Mouse (Mus musculus): ENCODE results near the gene Tnfrsf14.

Gene Tnfrsf14

GRCm38 (mm10) chr4:154948066-154948939 is 19.9 kb upstream of the Tnfrsf14 start:
- DNase-seq = no peak

DNA sequence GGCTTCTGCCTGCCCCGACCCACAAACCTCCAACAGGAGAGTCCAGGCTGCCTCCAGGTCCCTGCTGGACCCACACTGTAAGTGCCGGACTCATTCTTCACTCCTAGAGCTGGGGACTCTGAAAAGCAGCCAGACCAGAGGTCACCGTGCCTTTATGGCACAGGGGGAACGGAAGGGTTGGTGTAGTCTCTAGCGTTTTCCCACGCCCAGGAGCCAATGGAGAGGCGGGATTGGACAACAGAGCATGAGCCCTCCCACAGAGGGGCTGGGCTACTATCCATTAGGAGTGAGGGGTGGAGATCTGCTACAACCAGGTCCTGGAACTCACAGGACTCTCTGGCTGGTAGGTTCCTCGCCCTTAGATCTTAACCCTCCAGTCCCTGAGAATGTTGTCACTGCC is 18.0 kb upstream of the Tnfrsf14 start:
- peak; percentile 83 to 93 for DNase-seq

GRCm38 (mm10) chr4:154944121-154944590 is 15.8 kb upstream of the Tnfrsf14 start:
- peak; percentile 84 to 89 for DNase-seq

DNA sequence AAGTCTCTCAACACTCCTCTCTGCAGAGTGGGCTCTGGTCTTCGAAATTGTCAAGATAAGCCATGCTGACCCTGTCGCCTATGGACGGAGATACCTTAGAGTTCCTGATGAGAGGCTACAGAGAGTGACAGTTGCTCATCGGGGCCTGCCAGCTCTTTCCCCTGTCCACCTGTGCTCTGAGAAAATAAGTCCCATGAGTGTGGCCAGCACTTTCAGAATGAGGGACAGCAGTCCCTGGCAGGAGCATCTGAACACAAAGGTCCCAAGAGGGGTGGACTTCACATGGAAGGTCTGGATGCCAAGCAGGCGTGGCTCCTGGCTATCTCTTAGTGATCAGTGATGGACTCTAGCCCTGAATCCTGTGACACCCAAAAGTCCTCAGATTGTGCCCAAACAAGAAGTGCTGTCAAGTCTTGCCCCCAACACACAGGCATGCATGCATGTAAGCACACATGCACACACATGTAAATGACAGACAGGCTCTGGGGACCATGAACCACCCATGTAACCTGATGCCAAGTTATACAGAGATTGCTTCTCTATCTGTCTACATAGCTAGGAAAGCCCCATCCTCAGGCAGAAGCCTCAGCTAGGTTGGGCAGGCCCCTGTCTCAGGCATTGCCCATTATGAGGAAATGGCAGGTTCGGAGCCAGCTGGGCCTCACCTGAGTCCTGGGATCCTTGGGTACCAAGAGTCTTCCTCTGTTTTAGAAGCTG is 15.1 kb upstream of the Tnfrsf14 start:
- peak in 1 of 2 experiments; percentile 28 for DNase-seq

- DNase-seq = peak in 1 of 2 experiments; percentile 19
Measured at GRCm38 (mm10) chr4:154942632-154943322, 14.4 kb upstream of the Tnfrsf14 start.

DNA sequence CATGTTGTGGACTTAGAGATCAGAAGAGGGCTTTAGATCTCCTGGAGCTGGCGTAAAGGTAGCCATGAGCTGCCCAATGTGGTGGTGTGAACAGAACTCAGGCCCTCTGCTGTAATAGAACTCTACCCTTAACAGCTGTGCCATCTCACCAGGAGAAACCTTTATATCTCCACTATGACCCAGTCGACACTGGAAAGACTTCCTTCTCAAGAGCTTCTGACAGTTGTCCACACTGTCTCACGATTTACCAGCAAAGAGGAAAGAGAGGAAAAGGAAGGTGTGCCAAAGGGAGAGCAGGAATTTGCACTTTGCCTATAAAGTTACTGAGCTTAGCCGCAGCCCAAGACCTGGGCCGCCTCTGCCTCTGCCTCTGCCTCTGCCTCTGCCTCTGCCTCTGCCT is 13.5 kb upstream of the Tnfrsf14 start:
- DNase-seq = no peak

DNA sequence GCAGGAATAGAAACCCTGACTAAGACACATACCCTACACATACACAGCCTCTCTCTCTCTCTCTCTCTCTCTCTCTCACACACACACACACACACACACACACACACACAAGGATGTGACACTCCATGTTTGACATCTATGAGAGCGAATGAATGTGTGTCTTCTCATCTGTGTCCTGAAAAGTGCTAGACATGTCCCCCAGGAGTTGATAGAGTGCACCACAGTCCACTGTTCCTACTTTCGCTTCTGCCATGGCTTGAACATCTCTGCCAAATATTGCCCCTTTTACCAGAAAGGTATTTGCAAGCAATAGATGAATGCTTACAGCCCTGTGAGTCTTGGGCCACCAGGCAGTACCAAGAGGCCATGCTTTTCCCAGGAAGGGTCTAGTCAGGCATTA is 11.8 kb upstream of the Tnfrsf14 start:
- DNase-seq = no peak

DNA sequence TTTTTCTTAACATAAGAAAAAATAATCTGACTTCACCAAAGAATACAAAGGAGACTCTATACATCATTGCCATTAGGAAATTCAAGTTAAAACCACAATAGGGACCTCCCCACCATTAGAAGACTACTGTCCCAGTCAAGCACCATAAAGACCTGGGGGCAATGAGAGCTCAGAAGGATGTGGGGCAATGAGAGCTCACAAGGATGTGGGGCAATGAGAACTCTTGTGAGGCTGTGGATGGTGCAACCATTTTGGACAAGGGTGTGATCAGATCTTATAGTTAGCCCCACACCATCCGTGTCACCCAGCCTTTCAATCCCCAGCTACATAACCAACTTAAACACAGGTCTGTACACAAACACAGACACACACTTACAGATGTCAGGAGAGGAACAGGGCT is 9.4 kb upstream of the Tnfrsf14 start:
- no peak for DNase-seq

DNA sequence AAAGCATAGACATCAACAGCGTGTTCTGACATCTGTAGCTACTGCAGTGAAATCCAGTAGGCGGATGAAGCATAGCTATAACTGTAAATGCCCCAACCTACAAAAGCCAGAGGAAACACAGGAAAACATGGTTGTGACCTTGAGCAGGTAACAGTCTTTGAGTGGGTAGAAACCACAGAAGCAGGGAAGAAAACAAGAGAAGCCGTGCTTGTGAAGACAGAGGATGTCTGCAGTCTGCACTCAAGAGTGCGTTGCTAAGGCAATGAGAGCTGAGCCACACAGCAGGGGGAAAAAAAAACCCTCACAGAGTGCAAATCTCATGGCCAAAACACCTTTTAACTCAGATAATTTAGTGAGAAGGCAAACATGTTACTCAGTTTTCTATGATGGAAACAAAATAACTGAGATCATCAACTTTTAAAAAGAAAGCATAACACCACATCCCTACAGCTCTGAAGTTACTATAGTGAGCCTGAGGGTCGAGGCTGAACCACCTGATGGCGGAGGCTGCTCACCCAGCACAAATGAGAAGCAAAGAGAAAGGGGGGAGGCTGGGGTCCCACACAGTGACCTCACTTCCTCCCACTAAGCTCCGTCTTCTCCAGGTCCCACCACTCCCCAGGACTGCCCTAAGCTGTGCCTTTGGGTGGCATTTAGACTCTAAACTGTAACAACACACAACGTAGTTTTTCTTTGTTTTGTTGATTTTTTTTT is 8.3 kb upstream of the Tnfrsf14 start:
- no peak for DNase-seq

GRCm38 (mm10) chr4:154935788-154936187 is 7.4 kb upstream of the Tnfrsf14 start:
- no peak for DNase-seq

DNA sequence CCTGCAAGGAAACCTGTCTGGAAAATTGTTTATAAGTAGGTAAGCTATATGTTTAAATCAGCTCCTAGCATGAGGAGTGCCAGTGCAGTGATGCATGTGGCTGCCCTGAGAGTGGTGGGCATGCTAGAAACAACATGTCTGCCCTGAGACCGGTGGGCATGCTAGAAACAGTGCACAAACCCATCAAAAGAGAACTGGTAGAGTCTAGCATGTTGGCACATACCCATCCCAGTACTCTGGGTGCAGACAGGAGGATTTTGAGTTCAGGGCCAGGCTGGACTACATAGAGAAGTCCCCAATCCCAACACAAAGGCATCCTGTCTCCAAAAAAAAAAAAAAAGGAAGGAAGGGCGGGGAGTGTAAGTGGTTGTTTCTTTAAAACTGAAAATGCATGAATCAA is 6.4 kb upstream of the Tnfrsf14 start:
- peak in 1 of 2 experiments; percentile 23 for DNase-seq

GRCm38 (mm10) chr4:154933306-154933907 is 5.0 kb upstream of the Tnfrsf14 start:
- DNase-seq = peak in 1 of 2 experiments; percentile 32

DNA sequence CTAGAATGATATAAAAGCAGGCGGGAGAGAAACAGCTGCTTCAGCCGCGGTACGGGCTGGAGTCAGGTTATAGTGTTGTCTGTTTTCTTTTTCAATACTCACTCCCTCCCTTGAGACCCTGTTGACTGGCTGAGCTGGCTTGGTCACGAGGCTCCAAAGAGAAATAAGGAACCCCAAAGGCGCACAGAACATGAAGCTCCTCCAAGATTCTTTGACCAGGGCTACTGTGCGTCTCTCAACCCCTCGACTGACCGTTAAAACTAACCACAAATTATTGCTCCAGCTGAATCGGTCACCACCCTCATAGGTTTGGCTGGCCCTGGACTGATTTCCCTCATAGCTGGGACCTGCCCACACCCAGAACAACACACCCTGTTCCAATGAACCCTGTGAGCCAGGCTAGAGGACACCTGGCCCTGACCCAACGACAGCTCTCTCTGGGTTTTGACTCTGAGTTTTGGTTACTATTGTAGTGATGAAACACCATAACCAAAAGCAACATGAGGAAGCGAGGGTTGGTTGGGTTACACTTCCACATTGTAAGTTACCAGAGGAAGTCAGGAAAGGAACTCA is 811 bp upstream of the Tnfrsf14 start:
- DNase-seq = peak in 1 of 2 experiments; percentile 70

DNA sequence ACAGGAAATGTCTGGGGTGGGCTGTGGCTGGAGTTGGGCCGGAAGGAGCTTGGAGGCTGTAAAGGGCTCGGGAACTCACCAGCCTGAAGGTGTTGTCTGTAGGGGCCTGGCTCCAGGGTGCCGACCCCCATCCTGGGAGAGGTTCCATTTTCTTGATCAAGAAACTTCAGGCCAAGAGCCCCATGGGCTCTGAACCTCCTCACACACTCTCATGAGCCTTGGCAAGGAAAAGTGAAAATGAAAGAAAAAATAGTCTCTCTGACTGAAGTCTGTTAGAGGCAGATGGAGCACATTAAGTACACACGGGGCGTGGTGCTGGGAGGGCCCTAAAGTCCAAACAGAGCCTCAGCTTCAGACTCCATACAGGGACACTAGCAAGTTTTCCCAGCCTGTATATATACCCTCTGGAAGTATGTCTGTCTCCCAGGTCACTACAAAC is 445 bp downstream of the Tnfrsf14 start:
- DNase-seq = peak; percentile 40 to 72

DNA sequence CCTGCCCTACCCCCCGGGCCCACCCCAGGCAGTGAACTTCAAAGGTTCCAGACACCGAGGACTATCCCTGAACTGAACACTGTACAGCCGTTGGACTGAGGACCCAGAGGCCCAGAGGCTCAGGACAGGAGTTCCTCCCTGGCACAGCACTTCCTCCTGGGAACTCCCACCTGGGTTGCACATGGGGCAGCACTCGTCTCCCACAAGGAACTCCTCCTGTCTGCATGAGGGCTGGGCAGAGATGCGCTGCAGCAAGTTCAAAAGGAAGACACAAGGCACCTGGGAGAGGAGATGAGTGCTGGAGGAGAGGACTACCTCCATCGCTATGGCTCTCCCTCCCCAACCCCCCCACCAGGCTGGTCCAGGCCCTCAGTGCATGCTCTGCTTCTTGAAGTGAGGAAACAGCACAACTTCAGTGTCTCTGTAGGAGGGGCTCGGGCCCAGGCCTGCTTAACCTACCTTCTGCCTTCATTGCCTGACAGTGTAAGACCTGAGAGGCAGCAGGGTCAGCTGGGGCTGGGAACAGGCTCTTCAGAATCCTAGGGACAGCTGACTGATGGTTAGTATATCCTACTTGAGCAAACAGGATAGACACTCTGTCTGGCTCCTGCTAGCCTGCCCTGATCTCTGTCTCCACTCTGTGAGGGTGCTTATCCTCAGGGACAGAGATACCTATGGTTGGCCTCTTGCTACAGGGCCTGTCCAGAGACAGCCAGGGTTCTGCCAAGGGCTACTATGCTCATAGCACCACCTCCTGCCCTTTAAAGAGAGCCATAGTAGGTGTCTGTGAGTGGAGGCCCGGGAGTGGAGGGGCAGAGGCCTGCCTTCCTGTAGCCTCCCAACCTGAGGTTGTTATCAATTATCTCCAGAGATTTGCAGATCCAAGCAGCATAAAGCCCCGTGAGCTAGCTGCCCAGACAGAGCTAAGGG is 1.1 kb downstream of the Tnfrsf14 start:
- no peak for DNase-seq

DNA sequence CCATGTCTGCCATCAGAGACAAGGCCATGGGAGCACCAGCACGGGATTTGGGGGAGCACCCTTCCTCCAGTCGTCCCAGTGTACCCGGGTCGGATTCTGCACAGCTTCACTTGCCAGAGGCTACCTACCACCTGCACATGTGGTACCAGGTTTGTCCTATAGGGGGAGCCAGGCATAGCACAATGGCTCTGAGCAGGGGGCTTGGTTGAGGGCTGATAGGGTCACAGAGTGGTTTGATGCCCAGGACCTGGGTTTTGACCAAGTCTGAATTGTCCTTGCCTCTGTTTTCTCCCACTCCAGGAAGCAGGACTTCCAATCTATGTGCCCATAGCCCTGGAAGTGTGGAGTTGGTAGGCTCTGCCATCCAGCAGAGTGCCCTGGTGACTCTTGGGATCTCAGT is 3.0 kb downstream of the Tnfrsf14 start:
- peak; percentile 44 to 59 for DNase-seq

- no peak for DNase-seq
Measured at GRCm38 (mm10) chr4:154922931-154923330, 5.4 kb downstream of the Tnfrsf14 start.

- no peak for DNase-seq
Measured at GRCm38 (mm10) chr4:154922291-154922690, 6.1 kb downstream of the Tnfrsf14 start.

- no peak for DNase-seq
Measured at GRCm38 (mm10) chr4:154916662-154917061, 11.7 kb downstream of the Tnfrsf14 start.

- peak in 1 of 2 experiments; percentile 45 for DNase-seq
Measured at GRCm38 (mm10) chr4:154915286-154915685, 13.1 kb downstream of the Tnfrsf14 start.

Measured in kidney, postnatal 25 days (tissue).